Mouse (Mus musculus) regulatory T cell (primary cell): Measurements from ENCODE around the gene Inpp5a.
"Not testable (repeated sequence)": the region's sequence is repeated elsewhere in the genome, so short reads cannot be mapped to it uniquely, and the experiment has no call there.

ENCODE experiments used
- in situ Hi-C: fragments of 300-600 bp; cut with MboI, MseI; formaldehyde crosslinking; loops from one replicate; pipeline ENCODE4 v1.15.1; 2025; ENCODE audit warnings: high pct_unique_total_duplicates

The Inpp5a gene

DNA sequence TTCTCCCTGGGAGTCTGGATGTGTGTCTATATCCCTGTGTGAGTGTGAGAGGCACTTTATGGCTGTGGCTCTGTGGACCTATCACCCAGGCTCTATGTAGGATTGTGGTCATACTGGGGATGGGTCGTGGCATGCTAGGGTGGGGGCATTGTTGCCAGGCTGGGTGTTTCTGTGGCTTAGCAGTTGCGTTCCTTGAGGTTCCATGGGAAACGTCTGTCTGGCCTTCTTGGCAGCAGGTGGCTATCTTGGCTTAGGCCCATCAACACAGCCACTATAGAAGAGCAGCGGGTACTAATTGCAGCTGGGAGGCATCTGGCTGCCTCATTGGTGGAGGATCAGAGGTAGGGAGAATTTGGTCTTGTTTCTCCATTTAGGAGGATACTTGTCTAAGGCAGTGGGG, 10.7 kb downstream of the Inpp5a start:
- in situ Hi-C loops = loop anchor here (5.0 kb wide), 1 partner anchor 78 kb away; no protein-coding TSS in a partner anchor

GRCm38 (mm10) chr7:139399977-139400685, 11.2 kb downstream of the Inpp5a start:
- in situ Hi-C loops = loop anchor here (5.0 kb wide), 2 partner anchors 52 to 77 kb away; no protein-coding TSS in a partner anchor

DNA sequence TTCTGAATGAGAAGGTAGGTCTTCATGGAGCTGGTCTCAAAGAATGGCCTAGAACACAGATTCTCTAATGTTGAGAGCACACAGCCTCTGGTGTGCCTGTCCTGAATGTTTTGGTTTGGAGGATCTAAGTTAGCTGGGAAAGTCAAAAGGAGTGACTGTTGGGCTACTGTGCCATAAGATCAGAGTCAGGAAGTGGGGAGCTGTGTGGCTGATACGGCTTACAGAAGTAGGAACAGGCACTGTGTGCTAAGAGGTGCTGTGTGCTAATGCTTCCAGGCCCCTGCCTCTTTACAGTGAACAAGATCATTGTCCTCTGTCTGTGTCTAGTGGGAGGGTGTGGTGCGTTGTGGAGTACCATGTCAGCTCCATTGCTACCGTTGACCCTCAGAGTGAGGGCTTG, 12.0 kb downstream of the Inpp5a start:
- in situ Hi-C loops = loop anchor here (5.0 kb wide), 1 partner anchor 51 kb away; no protein-coding TSS in a partner anchor

DNA sequence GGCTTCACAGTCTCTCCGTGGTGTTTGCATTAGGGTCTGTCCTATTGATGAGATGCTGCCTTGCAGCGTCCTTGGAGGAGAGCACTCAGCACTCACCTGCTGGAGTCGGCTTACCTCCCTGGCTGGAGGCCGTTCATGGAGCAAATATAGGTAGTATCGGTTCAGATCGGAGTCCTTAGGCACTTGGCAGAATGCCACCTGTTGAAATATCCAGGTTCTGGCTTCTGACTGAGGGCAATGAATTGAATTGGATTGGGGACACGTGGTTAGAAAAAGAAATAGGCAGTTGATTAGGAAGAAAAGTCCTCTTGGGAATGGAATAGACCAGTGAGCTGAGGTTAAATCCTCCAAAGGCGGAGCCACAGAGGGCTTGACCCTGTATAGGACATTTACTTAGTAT, 12.9 kb downstream of the Inpp5a start:
- in situ Hi-C loops = loop anchor here (5.0 kb wide), 1 partner anchor 51 kb away; no protein-coding TSS in a partner anchor

DNA sequence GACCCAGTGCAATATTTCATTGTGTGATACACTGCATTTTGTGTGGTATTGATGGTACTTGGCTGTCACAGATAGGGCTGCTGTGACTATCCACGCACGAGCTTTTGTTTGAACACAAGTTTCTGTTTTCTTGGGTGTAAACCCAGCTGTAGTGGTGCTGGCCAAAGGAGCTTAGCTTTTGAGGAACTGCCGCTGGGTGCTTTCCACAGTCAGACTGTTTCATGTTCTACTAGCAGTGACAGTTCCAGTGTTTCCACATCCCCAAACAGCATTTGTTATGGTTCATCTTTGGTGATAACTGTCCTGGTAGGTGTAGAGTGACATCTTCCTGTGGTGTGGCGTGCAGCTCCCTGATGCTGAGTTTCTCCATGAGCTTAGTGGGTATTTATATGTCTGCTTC, 13.8 kb downstream of the Inpp5a start:
- in situ Hi-C loops = loop anchor here (5.0 kb wide), 1 partner anchor 50 kb away; no protein-coding TSS in a partner anchor

- in situ Hi-C loops = no loop called here
Observed at GRCm38 (mm10) chr7:139406581-139406980, 17.7 kb downstream of the Inpp5a start.

GRCm38 (mm10) chr7:139407966-139408365, 19.1 kb downstream of the Inpp5a start:
- in situ Hi-C loops = no loop called here

DNA sequence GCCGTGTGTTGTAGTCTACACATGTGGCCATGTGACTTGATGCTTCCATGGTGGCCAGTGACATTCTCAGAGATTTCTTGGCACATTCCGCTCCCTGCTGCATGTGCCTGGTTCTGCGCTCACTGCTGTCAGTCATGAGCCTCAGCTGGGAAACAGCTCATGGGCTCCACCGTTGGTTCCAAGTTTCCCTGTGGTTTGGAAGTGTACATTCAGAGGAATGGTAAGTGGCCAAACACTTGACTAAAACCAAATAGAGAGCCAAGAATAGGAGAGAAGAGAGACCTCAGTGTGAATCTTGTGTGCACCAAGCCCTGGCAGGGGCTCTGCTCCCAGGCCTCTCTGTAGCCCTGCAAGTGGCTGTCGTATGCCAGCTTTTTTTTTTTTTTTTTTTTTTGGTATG, 21.0 kb downstream of the Inpp5a start:
- in situ Hi-C loops = no loop called here

DNA sequence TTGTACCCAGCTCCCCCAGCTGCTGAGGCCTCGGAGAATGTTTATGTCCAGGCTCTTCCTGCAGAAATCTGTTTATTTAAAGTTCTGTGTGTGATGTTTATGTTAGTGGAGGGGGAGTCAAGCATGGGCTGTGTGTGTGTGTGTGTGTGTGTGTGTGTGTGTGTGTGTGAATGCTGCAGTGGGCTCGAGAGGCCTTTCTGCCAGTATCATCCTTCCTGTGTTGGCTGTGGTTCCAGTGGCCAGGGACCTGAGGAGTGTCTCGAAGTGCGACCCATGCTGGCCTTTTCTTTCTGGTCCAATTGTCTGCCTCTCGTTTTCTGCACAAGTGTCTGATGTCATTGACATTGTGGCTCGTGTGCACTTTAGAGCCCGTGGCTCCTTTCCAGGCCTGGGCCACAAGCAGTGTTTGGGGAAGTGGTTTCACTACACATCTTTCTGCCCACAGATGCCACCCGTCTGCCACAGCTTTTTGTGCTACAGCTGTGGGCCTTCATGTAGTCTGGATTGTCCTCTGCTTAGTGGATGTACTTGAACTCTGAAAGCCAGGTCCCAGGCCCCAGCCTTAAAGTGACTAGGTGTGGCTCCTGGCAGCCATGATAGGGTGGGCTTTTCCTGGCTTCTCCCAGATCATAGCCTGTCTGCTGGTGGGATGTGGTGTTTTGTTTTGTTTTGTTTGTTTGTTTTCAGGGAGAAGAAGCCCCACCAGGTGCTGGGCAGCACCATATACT, 23.5 kb downstream of the Inpp5a start:
- in situ Hi-C loops = no loop called here

- in situ Hi-C loops = no loop called here
Observed at GRCm38 (mm10) chr7:139413400-139413799, 24.5 kb downstream of the Inpp5a start.

GRCm38 (mm10) chr7:139415616-139416225, 26.8 kb downstream of the Inpp5a start:
- in situ Hi-C loops = no loop called here

- in situ Hi-C loops = no loop called here
Observed at GRCm38 (mm10) chr7:139418371-139418770, 29.5 kb downstream of the Inpp5a start.

DNA sequence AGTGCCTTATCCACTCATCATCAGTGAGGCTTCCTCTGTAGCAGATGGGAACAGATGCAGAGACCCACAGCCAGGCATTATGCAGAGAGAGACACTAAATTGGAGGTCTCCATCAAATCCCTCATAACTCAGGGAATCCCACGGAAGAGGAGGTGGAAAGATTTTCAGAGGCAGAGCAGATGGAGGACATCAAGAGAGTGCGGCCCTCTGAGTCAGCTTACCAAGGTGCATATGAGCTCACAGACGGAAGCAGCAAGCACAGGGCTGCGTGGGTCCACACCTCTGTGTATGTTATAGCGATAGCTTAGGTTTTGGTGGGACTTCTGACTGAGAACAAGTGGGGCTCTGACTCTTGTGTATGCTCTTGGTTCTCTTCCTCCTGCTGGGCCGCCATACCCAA, 33.9 kb downstream of the Inpp5a start:
- in situ Hi-C loops = no loop called here

DNA sequence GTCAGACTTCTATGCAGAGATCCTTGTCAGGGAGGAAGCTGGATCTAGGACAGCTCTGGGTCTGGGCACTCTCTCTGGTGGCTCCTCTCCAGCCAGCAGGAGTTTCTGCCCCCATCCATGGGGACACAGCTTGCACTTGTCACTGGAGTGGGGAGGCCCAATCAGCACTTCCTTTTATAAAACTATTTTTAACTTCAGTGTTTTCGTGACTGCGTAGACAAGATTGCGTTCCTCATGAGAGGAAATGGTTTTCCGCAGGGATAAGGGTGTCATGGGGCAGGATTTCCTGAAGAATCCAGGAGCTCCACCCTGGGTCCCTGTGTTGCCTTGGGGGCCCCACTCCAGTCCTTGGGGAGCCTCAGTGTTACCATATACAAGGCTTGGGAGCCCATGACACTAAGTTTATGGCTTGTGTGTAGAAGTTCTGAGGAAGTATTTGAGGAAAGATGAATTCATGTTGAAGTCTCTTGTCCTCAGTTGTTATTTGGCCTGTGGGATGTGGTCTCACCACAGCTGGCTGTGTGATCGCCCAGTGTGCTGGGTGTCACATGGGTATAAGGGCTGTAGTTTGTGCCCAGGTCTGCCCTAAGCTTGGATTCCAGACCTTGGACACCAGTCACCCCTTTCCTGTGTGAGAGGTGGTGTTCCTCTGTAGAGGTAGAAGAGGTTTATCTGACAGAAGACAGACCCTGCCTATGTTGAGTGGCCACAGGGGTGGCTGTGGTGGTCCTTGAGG, 45.4 kb downstream of the Inpp5a start:
- in situ Hi-C loops = no loop called here

DNA sequence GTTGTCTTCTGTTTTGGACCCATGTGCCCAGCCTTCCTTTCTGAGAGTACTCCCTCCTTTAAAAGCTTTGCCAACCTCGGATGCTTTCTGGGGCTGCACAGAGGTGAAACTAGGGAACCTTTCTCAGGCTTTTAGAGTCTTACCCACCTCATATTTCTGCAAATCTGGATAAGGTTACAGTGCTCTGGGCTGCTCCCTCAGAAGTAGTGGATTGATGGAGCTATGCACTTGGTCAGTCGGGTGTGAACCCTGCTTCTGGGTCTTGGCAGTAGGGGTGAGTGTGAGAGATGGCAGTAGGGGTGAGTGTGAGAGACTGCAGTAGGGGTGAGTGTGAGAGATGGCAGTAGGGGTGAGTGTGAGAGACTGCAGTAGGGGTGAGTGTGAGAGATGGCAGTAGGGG, 46.0 kb downstream of the Inpp5a start:
- in situ Hi-C loops = not testable (repeated sequence)

GRCm38 (mm10) chr7:139435749-139436148, 46.8 kb downstream of the Inpp5a start:
- in situ Hi-C loops = no loop called here

- in situ Hi-C loops = no loop called here
Observed at GRCm38 (mm10) chr7:139436951-139437350, 48.0 kb downstream of the Inpp5a start.

GRCm38 (mm10) chr7:139437471-139437870, 48.6 kb downstream of the Inpp5a start:
- in situ Hi-C loops = no loop called here

DNA sequence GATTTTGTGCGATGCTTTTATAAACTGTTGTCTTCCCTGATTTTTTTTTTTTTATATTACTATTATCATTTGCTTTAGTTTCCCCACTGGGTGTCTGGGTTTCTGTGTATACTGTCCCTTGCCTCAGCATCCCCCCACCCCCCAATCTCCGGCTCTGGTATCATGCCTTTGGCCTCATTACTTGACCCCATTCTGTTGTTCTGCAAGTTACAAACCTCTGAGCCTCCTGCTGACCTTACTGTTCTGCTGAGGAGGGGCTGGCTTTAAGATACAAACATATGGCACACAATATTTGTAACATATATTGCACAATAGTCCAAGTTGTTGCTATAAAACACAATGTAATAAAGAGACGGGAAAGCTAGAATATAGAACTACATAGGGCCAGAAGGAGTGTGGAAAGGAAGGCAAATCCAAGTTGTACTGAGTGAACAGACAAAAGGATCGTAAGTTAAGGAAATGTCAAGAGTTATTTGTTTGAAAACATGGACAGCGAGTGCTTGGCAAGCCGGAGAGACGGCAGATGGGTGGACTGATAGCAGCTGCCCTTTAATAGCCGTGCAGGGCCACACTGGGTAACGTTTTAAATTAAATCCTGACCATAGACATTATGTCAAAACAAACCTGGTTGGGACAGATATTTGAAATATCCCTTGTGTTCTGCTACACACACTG, 49.2 kb downstream of the Inpp5a start:
- in situ Hi-C loops = no loop called here

GRCm38 (mm10) chr7:139438601-139438945, 49.7 kb downstream of the Inpp5a start:
- in situ Hi-C loops = no loop called here

- in situ Hi-C loops = no loop called here
Observed at GRCm38 (mm10) chr7:139439031-139439430, 50.1 kb downstream of the Inpp5a start.
